Mouse (Mus musculus) layer of hippocampus, adult 18-20 months (tissue): ENCODE results near the gene Hoxd13. TPM values are rescaled to one million over a fixed set of nuclear protein-coding genes. Genes with fewer than 3 reads are reported as not detected.

Experiments used
- DNase-seq, 2 experiments: peaks; one replicate each; pipeline ENCODE4 v3.0.0; 2022; ENCODE audit warnings: low spot score in 2 of 2
- long read RNA-seq: library from polyadenylated mRNA; stranded (forward); transcript quantifications from one replicate; pipeline ENCODE4 v2.0.0, GENCODE M21; 2021
- total RNA-seq, 2 experiments: library from RNA; stranded (reverse); gene quantifications; 2 replicates each; pipeline ENCODE4 v1.2.3; 2021

Gene Hoxd13
- total RNA-seq: not detected
- long read RNA-seq: 0 reads

DNA sequence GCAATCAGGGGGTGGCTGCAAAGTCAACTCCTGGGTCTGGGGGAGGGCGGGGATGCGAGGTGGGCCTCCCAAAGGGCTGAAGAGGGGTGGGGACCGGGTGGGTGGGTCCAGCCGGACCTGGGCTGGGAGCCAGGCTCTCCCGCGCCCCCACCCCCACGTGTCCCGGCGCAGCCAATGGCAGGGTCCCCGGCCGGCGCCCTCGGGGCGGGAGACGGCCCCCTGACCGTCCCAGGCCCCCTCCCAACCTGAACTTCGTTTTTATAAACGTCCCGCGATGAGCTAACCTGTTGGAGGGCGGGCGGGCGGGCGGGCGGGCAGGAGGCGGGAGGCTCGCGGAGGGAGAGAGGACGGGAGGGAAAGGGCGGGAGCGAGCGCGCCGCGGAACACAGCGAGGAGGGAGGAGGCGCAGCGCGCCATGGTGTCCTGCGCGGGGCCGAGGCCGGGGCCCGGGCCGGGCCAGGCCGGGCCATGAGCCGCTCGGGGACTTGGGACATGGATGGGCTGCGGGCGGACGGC is at the start of gene Hoxd13:
Gene Hoxd13, plus strand, starts transcription at position 469 of the 516 bp plus-strand sequence.
- no peak for DNase-seq

DNA sequence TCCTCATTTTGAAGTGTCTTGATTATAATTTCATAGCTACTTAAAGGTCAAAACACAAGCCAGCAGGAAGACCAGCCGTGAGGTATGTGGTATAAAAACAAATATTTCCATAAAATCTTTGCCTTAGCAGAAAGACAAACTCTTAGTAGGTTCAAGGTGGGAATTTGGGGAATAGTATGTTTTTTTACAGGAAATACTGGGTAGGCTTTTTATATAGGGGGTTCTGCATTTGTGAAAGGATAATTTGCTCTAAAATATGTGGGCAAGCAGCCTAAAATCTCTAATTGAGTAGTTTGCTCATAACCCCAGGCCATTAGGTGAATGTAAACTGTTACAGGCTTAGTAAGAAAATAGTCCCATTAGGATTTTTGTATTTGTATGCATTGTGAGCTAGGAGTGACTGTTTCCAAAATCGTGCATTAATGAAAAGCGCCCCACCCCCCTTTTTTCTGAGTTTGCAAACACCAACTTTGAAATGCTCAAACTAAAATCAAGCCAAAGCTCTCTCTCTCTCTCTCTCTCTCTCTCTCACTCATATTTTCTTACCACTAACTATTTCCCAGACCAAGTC is 48.3 kb upstream of the Hoxd13 start:
- DNase-seq: no peak

DNA sequence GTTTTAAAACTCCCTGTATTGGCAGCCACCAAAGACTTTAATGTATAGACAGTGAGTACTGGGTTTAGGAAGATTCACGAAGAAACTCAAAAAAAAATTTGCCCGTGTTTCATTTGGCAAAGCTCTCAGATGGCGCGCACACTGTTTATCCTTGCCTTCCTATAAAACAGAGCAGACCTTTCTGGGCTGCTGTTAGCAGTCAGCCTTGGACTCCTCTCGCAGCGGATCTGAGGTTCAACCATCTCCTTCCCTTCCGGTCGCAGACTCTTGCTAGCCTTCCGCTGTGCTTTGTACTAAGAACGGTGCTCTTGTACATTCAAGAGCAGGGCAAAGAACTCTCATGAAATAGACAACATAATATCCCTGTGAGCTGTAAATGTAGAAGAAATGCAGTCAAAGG is 47.7 kb upstream of the Hoxd13 start:
- DNase-seq: no peak

DNA sequence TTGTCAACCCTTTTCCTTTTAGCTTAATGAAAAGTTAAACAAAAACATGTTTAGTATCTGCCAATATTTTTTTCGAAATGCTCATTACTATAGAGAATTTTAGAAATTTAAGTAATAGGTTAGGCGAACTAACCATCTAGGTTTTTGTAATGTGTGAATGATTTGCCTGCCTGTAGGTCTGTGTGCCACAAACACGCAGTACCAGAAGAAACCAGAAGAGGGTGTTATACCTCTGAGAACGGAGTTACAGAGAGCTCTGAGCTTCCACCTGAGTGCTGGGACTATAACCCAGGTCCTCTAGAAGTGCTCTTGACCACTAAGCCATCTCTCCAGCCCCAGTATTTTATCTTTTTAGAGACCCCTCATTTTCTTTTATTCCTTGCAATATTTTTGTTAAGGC is 32.7 kb upstream of the Hoxd13 start:
- DNase-seq: no peak

DNA sequence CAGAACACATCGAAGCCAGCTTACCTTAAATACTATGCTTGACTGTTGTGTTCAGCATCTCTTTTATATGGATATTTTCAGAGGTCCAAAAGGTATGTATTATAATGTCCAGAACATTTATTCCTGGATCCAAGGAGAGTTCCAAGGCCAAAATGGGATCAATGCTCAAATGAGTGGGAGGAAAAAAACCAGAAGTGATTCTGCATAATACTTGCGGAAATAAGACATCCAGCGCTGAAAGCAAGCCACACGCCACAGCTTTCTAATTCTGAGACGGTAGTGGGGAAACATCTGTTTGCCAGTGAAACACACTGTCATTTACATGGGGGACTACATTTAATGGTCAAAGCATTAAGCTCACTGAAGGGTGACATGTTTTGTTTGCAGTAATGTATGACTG is 25.7 kb upstream of the Hoxd13 start:
- no peak for DNase-seq

DNA sequence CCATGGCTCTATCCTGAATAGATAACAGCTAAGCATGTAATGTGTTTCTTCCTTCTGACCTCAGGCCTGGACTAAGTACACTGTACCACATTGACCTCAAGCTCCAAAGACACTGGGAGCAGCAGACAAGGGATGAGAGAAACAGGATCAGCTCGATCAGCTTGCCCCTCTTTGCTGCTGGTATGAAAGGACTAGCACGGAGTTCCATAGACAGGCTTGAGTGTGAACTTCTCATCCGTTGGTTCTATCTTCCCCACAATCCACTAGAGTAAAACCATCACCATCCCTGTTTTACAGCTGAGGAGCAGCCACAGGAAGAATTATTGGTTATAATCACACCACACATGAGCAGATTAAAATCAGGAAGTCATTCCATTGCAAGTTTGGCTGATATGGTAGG is 22.5 kb upstream of the Hoxd13 start:
- DNase-seq: no peak

DNA sequence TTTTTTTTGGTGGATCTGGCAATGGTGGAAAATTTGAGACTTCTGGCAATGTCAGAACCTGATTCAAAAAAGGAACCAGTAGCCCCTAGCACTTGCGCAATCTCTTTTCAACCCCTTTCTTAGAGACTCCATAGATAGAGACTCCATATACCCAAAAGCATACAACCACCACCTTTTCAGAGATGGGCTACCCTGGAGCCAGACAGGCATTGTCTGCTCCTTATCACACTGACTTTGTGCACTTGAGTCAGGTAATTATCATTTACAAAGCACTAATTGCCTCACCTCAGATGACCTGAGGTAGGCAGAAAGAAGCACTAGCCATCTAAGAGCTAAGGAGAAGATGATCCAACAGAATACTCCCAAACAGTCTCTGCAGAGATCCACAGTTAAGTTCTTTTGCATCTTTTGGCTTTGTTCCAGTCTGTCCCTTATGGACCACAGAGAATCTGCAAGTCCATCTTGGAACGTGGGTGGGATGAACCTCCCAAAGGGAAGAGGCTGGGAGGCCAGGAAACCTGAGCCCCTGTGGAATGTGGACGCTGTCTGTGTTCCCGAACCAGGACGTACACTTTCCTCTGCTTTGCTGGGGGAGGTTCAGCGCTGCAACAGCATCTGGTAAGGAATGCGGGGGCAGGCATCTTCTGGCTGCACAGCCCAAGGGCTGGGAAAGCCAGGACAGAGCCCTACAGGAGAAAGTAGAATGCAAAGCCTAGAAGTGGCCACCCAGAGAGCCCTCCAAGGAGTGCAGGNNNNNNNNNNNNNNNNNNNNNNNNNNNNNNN is 20.8 kb upstream of the Hoxd13 start:
- no peak for DNase-seq

DNA sequence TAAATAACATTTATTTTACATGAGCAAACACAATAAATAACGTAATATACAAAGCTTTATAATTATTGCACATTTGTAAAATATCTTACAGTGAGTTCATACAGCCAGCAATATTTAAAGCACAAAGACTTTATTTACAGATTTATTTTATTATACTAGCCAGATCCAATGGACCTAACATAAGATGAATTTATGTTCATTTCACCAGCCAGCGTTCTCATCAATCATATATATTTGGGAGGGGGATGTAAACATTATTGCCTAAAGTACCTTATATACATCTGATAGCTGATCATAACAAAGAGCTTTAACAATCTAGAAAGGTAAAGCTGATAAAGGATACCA is 15.1 kb upstream of the Hoxd13 start:
- no peak for DNase-seq

DNA sequence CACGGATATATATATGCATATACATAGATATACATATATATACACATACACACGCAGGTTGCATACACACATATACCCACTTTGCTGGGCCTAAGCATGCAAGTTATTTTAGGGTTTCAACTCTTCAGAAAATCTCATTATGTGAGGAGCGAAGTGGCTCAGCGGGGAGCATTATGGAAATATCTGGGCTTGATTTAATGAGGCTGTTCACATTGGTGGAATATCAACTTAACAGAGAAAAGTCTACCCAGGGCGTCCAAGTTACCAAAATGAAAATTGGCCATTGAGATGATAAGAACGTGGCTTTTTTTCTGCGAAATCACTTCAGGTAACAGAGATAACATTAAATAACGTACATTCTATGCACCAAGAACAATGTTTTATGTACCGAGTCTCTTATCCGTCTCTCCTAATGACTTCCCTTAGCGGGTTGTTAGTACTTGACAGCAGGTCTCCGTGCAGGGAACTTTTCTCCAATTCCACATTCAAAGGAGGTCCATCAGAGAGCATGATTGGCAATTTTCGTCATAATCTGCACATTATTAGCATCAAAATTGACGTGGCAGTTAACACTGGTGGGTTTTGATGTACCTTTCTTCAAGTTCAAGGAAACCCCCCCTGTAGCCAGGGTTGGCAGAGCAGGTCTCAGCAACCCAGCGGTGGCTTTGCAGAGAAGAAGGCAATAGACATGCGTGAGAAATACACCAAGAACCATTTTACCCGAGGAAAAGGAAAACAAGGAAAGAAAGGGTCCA is 14.2 kb upstream of the Hoxd13 start:
- DNase-seq: no peak

DNA sequence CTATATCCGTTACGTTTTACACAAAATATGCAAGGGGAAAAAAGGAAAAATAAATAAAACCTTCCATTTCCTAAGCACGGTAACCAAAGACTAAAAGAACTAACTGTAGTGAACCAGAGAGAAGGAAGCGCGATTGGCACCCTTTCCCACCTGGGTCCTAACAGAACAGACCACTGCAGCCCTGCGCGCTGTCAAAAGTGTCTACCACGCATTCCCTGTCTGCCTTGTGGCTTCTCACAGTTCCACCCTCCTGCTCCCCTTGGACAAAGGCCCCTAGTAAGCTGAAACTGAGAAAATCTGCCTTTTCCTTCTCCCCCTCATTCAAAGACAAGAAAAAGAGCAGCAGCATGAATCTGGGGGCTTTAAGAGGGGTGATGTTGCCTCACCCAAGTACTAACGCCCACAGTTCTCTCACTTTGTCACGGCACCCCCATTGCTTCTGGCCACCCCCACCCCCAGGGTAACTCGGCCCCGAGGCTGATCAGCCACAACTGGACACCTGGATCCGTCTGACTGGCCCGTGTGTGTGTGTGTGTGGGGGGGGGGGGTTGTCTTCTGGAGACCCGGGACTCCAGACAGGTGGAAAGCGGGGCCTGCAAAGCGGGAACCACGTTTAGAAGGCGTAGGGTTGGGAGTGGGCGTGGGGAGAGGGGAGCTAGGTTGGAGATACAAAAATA is 13.2 kb upstream of the Hoxd13 start:
- no peak for DNase-seq

DNA sequence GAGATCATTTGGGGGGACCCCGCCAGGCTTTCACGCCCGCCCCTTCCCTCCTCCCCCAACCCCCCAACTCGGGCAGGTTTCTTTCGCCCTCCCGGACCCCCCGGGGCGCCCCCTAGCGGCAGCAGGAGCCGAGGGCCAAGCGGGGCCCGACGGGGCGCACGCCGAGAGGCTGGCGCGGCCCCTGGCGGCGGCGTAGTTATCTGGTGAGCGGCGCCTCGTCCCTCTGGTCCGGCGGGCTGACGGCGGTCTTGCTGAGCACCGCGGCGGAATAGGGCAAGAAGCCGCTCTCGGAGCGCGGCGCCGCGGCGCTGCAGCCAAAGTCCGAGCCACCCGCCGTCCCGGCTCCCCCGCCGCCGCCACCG is 12.7 kb upstream of the Hoxd13 start:
- DNase-seq: no peak

DNA sequence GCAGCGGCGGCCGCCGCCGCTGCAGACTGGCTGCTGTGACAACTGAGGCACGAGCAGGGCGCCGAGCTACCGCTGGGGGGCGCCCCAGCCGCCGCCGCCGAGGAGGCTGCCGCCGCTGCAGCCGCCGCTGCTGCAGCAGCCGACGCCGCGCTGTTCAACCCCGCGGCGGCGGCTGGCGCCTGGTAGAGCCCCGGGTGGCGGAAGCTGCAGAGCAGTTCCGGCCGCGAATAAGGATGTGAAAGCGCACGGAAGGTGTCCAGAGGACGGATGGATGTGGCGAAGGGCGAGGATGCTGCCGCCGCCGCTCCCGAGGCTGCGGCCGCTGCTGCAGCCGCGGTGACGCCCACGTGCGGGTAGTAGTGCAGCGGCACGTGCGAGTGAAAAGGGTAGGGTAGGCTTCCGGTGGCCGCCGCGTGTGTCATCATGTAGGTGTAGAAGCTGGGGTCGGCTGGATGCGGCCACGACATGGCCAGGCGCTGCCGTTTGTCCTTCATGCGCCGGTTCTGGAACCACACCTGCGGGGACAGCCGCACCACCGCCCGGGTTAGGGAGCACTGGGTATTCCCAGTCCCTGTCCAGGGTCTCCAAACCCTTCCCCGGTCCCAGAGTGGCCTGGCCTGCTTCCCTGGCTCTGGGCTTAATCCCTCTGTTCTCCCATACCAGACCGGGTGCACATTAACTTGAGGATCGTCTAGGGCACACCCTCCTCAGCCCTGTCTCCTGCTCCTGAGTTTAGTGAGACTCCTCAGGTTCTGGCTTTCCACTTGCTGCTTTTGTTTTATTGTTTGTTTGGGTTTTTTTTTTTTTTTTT is 12.1 kb upstream of the Hoxd13 start:
- no peak for DNase-seq

DNA sequence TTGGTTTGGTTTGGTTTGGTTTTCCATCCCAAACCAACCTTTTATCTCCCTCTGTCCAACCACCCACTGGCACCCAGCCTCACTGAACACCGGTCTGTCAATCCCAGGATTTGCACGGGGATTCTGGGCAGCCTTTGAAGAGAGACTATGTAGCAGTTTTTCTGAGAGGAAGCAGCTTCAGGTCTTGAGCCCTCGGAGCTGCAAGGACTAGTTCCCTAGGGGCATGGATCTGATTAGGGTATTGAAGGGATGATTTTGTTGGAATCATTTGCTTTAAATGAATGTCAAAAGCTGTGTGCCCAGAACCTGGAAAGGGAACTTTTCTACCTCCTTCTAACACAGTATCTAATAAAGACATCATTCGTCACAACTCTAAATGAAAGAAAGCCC is 11.5 kb upstream of the Hoxd13 start:
- no peak for DNase-seq

DNA sequence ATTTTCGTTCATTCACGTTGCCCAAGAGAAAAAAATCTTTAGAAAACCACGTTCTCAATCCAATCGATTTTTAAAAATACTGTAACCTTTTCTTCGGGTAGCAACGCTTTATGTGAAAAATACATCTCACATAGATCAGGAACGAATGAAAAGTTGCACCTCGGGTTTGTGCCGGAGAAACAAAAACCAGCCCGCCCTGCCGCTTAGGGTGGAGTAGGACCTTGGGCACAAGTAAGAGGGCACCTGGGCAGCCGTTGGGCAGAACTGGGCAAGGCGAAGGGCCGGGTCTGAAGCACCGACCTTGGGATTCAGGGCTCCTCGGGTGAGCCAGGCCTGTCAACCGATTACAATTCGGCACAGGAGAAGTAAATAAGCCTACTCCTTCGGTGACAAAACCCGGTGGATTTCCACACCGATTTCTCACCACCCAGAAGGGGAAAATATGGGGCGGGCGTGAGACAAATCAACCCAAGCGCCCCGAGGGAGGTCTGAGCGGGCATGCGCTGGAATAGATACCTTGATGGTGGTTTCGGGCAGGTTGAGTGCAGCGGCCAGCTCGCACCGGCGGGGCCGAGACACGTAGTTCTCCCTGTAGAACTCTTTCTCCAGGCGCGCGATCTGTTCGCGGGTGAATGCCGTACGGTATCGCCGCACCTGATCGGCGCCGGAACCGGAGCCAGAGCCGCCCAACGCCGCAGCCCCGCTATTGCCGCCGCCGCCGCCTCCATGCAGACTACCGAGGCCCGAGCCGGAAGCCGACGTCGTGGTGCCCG is 10.7 kb upstream of the Hoxd13 start:
- no peak for DNase-seq

DNA sequence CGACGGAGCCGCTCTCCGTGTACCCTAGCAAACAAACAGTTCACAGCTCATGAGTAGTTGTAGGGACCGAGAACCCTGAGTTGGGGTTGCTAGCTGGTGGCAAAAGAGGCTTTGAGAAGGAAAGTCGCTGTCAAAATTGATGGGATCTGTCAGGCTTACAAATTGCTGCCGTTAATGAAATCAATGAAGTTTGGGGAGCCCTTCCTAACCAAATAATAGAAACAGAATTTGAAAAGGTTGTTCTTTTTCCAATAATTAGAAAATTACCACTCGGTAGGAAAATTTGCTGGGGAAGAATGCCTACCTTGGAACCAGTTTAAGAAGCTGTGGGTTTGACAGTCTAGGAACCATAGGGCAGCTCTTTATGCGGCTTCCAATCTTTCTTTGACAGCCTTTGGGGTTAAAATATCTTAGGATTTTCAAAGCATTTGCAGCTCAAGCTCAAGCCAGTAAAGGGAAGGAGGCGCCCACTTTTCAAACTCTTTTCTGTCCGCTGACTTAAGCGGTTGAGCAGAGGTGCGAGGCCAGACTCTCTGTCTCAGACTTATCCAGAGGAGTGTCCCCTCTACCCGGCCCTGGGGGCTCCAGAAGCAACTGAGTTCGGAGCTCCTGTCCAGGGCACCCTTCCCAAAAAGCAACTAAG is 10.0 kb upstream of the Hoxd13 start:
- DNase-seq: no peak

DNA sequence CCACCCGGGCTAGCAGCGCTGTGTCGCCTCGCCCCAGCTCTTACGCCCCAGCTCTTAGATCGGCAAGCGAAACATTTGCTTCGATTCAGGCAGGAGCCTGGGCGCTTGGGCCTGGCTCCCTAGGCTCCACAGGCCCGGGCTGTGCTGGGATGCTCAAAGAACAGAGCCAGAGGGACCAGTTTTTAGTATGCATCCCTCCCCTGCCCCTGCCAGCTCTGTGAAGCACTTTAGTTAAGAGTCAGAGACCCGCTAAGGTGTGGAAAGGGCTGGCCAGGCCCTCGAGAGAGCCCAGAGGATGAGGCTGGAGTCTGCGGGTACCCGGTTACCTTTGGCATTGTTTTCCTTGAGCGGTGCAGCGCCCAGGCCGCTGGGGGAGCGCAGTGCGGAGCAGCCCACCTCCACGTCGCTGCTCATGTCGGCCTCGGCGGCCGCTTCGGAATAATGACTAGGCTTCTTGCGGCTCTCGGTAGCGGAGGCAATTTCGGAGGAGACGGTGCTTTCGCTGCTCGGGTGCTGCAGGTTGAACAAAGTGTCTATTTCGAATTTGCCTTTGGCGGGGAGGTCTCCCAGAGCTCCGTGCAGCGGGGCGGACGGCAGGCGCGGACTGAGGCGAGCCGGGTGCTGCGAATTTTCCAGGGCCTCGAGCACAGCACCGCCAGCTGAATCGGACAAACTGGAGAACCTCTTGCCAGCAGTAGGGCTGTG is 9.3 kb upstream of the Hoxd13 start:
- no peak for DNase-seq

DNA sequence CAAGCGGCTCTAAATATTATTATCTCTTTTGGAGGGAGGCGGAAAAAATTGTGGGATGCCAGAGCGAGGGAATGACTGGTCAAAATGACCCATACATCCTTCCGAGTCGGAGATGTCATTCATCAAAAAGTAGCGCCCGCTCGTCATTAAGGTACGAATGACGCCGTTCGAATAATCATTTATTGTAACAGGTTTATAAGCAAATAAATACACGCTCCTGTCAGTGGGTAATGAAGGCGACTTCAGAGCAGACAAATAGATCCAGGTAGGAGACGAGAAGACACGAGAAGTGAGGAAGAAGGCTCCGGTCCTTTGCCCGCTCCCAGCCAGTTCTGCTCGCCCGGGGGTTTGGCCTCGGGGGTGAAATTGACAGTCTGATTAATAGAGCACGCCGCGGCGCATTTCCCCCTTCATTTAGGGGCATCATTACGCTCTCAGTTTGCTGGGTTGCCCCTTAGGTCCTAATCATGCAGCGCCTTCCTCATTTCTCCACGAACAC is 8.6 kb upstream of the Hoxd13 start, which contains the start of gene Evx2:
Gene Evx2, minus strand, starts transcription at position 51 of the 499 bp plus-strand sequence.
- DNase-seq: no peak

DNA sequence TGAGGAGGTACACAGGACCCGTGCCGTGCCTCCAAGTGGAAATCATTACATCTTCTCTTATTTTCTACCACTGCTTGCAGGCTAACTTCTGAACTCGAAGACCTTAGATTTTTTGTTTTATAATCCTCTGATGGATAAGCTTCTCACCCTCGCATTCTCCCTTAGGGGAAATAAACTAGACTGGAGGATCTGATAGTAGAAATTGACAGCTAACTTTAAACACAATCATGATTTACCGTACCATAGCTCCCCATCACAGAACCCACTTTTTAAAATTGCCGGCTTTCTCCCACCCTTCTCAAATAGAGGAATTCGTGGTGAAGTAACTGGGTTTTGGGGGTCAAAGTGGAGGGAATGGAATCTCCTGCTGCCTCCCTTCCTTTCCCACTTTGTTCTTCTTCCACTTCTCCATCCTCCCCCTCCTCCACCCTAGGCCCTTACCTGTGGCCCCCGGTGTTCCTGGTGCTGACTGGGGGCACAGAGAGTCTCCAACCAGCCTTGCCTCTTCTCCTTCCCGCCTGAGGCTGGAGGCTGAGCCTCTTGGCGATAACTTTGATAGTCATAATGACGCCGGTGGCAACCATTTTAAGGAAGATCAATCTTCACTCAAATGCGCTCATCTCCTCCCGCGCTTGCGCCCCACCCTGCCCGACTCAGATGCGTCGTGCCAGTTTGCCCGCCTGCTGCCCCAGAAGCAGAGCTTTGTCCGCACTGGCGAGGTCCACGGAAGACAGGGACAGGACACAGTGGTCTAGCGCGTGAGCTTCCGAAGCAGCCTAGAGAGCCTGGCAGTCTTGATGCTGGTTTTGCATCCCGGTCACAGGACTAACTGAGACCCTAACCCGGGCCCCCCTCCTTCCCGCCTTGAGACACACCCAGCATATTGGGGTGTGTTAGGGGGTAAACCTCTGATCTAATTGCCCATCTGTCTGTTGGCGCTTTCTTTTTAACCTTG is 7.4 kb upstream of the Hoxd13 start:
- DNase-seq: no peak
